Mouse (Mus musculus): ENCODE data around the gene Col13a1. TPM values are rescaled to one million over a fixed set of nuclear protein-coding genes. Genes with fewer than 3 reads are reported as not detected.
A peak's percentile ranks its signal among the peaks of the same experiment; 100 is the strongest.

The Col13a1 gene
- polyA plus RNA-seq, 1 experiment from 2014 or later = 25.7 TPM

DNA sequence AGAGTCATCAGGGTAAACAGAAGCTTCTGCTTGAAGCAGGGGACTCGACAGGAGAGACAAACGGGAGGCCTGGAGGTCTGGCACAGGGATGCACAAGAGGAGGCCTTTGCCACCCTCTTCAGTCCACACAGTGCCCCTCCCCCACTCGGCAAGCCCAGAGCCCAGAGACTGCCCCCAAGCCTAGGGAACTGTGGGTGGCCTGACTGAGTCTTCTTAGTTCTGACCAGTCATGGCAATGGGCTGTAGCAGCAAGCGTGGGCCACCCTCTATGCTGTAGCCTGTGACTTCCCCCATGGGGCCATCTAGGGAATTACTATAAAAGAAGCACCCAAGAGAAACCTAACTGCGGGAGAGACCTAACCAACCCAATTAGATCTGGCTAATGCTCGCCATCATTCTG, 1.9 kb downstream of the Col13a1 start:
- Histone ChIP-seq H3K36me3 (ENCODE audit: control insufficient read depth, insufficient read depth, low read length) (no peaks in the 10 kb centered on the region), H3K4me1 (replicated peaks; ENCODE audit: control insufficient read depth, insufficient read depth, low read length) (peaks cover 17% of the 10 kb centered on the region), H3K27me3 (ENCODE audit: control insufficient read depth, insufficient read depth, low read depth, low read length) (peaks cover 30% of the 10 kb centered on the region), H3K4me2 (ENCODE audit: low read depth, low read length) (peak overlapping the region; percentile 71), H3K27ac (ENCODE audit: low read length) (no peak overlapping the region), H3K9ac (ENCODE audit: low read length) (peak overlapping the region; percentile 58; the same call in 1 of the 2 replicates), H3K9me3 (ENCODE audit: control insufficient read depth, low read length) (no peaks in the 10 kb centered on the region), H3K4me3 (ENCODE audit: low read length) (peak overlapping the region; percentile 54)
- ATAC-seq (ENCODE audit: low read depth) = peak; percentile 81
- 7% methylated on average over 6 of the region's 6 CpGs for WGBS

DNA sequence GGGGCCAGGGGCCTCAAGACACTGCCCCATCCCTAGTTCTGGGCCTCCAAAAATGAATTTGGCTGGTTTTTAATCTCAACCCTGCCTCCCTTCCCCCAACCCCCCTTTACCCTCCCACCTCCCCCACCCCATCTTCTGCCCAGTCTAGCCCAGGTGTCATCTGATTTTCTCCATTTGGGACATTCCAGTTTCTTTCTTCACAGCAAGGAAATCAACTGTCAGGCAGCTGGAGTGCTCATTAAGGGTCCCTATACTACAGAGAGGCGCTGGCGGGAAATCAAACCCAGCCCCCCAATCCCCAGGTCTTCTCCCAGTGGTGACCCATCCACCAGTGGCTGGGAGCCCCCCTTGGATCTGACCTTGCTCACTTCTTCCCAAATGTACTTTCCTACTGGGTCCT, 4.3 kb downstream of the Col13a1 start:
- peaks cover 25% of the 10 kb centered on the region for H3K27me3 ChIP-seq (ENCODE audit: control insufficient read depth, insufficient read depth, low read depth, low read length)
- peaks cover 18% of the 10 kb centered on the region for H3K4me1 ChIP-seq (replicated peaks; ENCODE audit: control insufficient read depth, insufficient read depth, low read length)
- H3K4me2 ChIP-seq (ENCODE audit: low read depth, low read length) = peak overlapping the region; percentile 16
- no peak overlapping the region; the same call in 1 of the 2 replicates for H3K9ac ChIP-seq (ENCODE audit: low read length)
- no peak overlapping the region for H3K4me3 ChIP-seq (ENCODE audit: low read length)
- H3K9me3 ChIP-seq (ENCODE audit: control insufficient read depth, low read length) = no peaks in the 10 kb centered on the region
- H3K36me3 ChIP-seq (ENCODE audit: control insufficient read depth, insufficient read depth, low read length) = no peaks in the 10 kb centered on the region
- peak; percentile 41 for ATAC-seq (ENCODE audit: low read depth)
- H3K27ac ChIP-seq (ENCODE audit: low read length) = peak overlapping the region; percentile 76
- 41% methylated on average over 2 of the region's 2 CpGs for WGBS

DNA sequence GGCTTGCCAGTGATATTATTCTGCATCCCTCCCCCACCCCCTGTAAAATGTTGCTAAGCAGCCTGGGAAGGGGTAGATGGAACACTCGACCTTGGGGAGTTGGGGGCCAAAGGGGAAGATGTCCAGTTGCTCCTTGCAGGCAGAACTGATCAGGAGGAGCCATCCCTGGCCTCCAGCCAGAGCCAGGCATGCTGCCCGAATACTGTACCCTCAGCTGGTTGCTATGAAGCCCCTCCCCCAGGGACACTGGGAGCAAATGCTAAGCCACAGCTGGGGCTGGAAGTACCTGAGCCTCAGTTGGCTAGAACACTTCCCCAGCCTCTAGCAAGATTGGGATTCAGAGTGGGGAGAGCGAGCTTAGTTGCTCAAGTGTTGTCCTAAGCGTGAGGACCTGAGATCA, 6.9 kb downstream of the Col13a1 start:
- no peak overlapping the region for H3K4me2 ChIP-seq (ENCODE audit: low read depth, low read length)
- 14% methylated on average over 4 of the region's 4 CpGs for WGBS
- no peak for ATAC-seq (ENCODE audit: low read depth)

DNA sequence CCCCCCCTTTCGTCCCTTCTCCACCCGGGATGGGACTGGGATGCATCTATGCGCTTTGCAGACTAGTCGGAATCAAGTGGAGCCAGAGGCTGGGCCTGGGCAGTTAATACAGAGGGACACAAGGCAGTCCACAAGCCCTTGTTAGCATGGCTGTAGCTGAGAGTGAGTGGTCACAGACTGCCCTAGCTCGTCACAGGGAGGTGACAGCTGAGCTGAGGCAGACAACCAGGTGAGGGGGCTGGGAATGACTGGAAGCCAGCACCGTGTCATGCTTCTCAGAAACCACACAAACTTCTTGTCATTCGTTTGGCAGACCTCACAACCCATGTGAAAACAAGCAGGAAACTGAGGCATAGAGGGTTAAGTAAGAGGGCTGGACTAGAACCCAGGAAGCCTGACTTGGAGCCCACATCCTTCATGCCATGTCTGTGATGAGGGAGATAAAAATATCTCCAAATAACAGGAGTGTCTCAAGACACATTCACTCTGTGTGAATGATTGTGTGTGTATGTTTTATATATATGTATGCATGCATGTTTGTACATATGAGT, 10.8 kb downstream of the Col13a1 start:
- WGBS = 62% methylated on average over 7 of the region's 7 CpGs
- Histone ChIP-seq H3K9me3 (ENCODE audit: control insufficient read depth, low read length) (no peaks in the 10 kb centered on the region), H3K4me2 (ENCODE audit: low read depth, low read length) (no peak overlapping the region), H3K4me1 (replicated peaks; ENCODE audit: control insufficient read depth, insufficient read depth, low read length) (peaks cover 13% of the 10 kb centered on the region), H3K27me3 (ENCODE audit: control insufficient read depth, insufficient read depth, low read depth, low read length) (no peaks in the 10 kb centered on the region), H3K9ac (ENCODE audit: low read length) (no peak overlapping the region), H3K4me3 (ENCODE audit: low read length) (no peak overlapping the region), H3K36me3 (ENCODE audit: control insufficient read depth, insufficient read depth, low read length) (no peaks in the 10 kb centered on the region), H3K27ac (ENCODE audit: low read length) (no peak overlapping the region)
- no peak for ATAC-seq (ENCODE audit: low read depth)

More for the DNA sequence above, 6.9 kb downstream of the Col13a1 start:
- Histone ChIP-seq H3K4me3 (ENCODE audit: low read length) (no peak overlapping the region), H3K9ac (ENCODE audit: low read length) (no peak overlapping the region), H3K4me1 (replicated peaks; ENCODE audit: control insufficient read depth, insufficient read depth, low read length) (peaks cover 11% of the 10 kb centered on the region), H3K27me3 (ENCODE audit: control insufficient read depth, insufficient read depth, low read depth, low read length) (peaks cover 4% of the 10 kb centered on the region), H3K27ac (ENCODE audit: low read length) (no peak overlapping the region), H3K9me3 (ENCODE audit: control insufficient read depth, low read length) (no peaks in the 10 kb centered on the region), H3K36me3 (ENCODE audit: control insufficient read depth, insufficient read depth, low read length) (no peaks in the 10 kb centered on the region)

DNA sequence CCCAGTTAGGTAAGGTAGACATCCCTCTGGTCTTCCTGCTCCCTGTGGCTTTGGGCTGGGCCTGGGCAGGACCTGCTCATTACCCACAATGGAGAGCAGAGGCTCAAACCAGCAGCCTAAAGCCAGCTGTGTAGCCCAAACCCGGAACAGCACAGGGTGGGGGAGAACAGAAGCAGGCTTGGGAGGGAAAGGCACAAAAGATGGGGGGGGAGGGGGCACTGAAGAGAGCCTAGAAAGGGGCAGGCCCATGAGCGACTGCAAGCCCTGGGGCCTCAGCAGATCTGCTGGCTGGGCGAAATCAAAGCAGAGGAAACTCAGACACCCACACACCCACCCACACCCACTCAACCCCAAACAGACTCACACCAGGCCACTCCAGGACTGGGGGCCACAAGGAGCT, 11.7 kb downstream of the Col13a1 start:
- no peak overlapping the region for H3K9ac ChIP-seq (ENCODE audit: low read length)
- no peak overlapping the region for H3K27ac ChIP-seq (ENCODE audit: low read length)
- H3K9me3 ChIP-seq (ENCODE audit: control insufficient read depth, low read length) = no peaks in the 10 kb centered on the region
- no peak for ATAC-seq (ENCODE audit: low read depth)
- H3K27me3 ChIP-seq (ENCODE audit: control insufficient read depth, insufficient read depth, low read depth, low read length) = no peaks in the 10 kb centered on the region
- WGBS = 63% methylated on average over 3 of the region's 3 CpGs
- no peaks in the 10 kb centered on the region for H3K36me3 ChIP-seq (ENCODE audit: control insufficient read depth, insufficient read depth, low read length)
- peaks cover 12% of the 10 kb centered on the region for H3K4me1 ChIP-seq (replicated peaks; ENCODE audit: control insufficient read depth, insufficient read depth, low read length)
- H3K4me2 ChIP-seq (ENCODE audit: low read depth, low read length) = no peak overlapping the region
- H3K4me3 ChIP-seq (ENCODE audit: low read length) = no peak overlapping the region

DNA sequence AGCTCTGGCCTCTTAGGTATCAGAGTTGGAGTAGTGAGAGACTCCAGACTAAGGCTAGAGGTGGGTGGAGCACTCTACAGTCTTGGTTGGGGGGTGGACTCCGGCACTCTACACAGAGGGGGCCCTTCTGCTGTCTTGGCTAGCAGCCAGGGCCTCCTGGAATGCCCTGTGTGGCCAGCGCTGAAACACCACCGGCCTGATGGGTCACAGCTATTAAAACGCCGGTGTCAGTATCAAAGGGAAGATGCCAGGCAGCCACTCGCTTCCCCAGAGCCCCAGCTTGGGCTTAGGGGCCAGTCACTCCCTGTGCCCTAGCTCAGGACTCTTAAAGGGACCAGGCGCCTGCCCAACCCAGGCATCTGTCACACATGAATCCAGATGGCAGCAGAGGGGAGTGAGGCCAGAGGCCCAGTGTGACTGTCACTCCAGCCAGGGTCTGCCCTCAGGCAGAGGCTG, 13.5 kb downstream of the Col13a1 start:
- Histone ChIP-seq H3K36me3 (ENCODE audit: control insufficient read depth, insufficient read depth, low read length) (no peaks in the 10 kb centered on the region), H3K4me1 (replicated peaks; ENCODE audit: control insufficient read depth, insufficient read depth, low read length) (peaks cover 9% of the 10 kb centered on the region), H3K4me2 (ENCODE audit: low read depth, low read length) (no peak overlapping the region), H3K9me3 (ENCODE audit: control insufficient read depth, low read length) (no peaks in the 10 kb centered on the region), H3K27me3 (ENCODE audit: control insufficient read depth, insufficient read depth, low read depth, low read length) (no peaks in the 10 kb centered on the region), H3K4me3 (ENCODE audit: low read length) (no peak overlapping the region), H3K27ac (ENCODE audit: low read length) (no peak overlapping the region), H3K9ac (ENCODE audit: low read length) (no peak overlapping the region)
- WGBS = 14% methylated on average over 7 of the region's 7 CpGs
- ATAC-seq (ENCODE audit: low read depth) = peak; percentile 72; the same call in 1 of the 2 replicates

DNA sequence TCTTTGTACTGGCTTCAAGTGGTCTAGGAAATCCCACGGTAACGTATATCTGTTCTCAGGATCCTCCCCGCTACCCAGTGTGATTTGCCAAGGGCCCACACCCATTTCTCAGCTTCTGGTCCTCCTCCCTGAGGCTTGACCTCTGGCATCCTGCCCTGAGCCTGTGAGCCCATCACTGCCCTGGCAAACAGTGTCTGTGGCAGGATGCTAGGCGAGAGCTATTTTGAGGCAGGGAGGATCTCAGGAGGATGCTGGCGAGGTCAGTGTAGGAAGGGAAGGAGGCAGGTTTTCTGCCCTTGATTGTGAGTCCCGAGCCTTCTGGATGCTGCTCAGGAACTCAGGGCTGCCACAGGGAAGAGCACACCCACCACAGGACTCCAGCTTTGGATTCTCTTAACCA, 22.2 kb downstream of the Col13a1 start:
- no peaks in the 10 kb centered on the region for H3K4me1 ChIP-seq (replicated peaks; ENCODE audit: control insufficient read depth, insufficient read depth, low read length)
- no peaks in the 10 kb centered on the region for H3K27me3 ChIP-seq (ENCODE audit: control insufficient read depth, insufficient read depth, low read depth, low read length)
- H3K9ac ChIP-seq (ENCODE audit: low read length) = no peak overlapping the region
- H3K27ac ChIP-seq (ENCODE audit: low read length) = no peak overlapping the region
- ATAC-seq (ENCODE audit: low read depth) = peak; percentile 69
- no peak overlapping the region for H3K4me2 ChIP-seq (ENCODE audit: low read depth, low read length)
- no peak overlapping the region for H3K4me3 ChIP-seq (ENCODE audit: low read length)
- H3K36me3 ChIP-seq (ENCODE audit: control insufficient read depth, insufficient read depth, low read length) = no peaks in the 10 kb centered on the region
- 59% methylated on average over 6 of the region's 6 CpGs for WGBS
- H3K9me3 ChIP-seq (ENCODE audit: control insufficient read depth, low read length) = no peaks in the 10 kb centered on the region

DNA sequence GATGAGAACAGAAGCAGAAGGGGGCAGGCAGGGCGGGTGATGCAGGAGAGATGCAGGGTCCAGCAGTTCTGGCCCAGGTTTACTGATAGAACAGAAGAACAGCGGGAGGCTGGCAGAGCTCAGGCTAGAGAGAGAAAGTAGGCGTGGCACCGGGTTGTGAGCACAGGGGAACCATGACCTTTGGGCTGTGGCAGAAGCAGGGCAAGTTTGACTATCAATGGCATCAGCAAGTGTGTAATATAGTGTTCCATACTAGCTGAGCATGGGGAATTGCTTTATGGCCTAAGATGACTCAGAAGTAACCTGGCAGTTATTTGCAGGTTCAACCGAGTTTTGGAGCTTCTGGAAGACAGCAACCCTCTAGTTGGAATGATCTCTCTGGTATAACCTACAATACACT, 25.0 kb downstream of the Col13a1 start:
- Histone ChIP-seq H3K9ac (ENCODE audit: low read length) (no peak overlapping the region), H3K4me3 (ENCODE audit: low read length) (no peak overlapping the region), H3K27me3 (ENCODE audit: control insufficient read depth, insufficient read depth, low read depth, low read length) (no peaks in the 10 kb centered on the region), H3K4me2 (ENCODE audit: low read depth, low read length) (no peak overlapping the region), H3K27ac (ENCODE audit: low read length) (no peak overlapping the region), H3K36me3 (ENCODE audit: control insufficient read depth, insufficient read depth, low read length) (no peaks in the 10 kb centered on the region), H3K9me3 (ENCODE audit: control insufficient read depth, low read length) (no peaks in the 10 kb centered on the region), H3K4me1 (replicated peaks; ENCODE audit: control insufficient read depth, insufficient read depth, low read length) (no peaks in the 10 kb centered on the region)
- 72% methylated on average over 5 of the region's 5 CpGs for WGBS
- no peak for ATAC-seq (ENCODE audit: low read depth)

DNA sequence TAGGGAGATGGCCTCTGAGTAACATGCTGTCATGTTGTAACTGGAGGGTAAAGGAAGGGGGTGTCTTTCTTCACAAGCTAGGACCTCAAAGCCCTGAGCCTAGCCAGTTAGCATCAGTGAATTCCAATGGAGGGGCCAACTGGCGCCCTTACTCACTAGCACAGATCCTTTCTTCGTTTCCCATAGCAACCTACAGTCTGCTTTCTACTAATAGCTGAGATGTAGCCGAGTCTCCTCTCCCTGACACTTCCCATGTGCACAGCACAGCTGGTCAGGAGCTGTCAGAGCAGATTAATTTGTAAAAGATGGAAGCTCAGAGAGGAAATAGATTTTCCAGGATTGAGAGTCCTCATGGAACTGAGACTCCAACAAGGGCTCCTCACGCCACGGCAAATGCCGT, 29.4 kb downstream of the Col13a1 start:
- Histone ChIP-seq H3K9me3 (ENCODE audit: control insufficient read depth, low read length) (no peaks in the 10 kb centered on the region), H3K9ac (ENCODE audit: low read length) (no peak overlapping the region), H3K4me1 (replicated peaks; ENCODE audit: control insufficient read depth, insufficient read depth, low read length) (no peaks in the 10 kb centered on the region), H3K4me3 (ENCODE audit: low read length) (no peak overlapping the region), H3K4me2 (ENCODE audit: low read depth, low read length) (no peak overlapping the region), H3K27me3 (ENCODE audit: control insufficient read depth, insufficient read depth, low read depth, low read length) (no peaks in the 10 kb centered on the region), H3K27ac (ENCODE audit: low read length) (no peak overlapping the region), H3K36me3 (ENCODE audit: control insufficient read depth, insufficient read depth, low read length) (no peaks in the 10 kb centered on the region)
- 68% methylated on average over 6 of the region's 6 CpGs for WGBS
- no peak for ATAC-seq (ENCODE audit: low read depth)

DNA sequence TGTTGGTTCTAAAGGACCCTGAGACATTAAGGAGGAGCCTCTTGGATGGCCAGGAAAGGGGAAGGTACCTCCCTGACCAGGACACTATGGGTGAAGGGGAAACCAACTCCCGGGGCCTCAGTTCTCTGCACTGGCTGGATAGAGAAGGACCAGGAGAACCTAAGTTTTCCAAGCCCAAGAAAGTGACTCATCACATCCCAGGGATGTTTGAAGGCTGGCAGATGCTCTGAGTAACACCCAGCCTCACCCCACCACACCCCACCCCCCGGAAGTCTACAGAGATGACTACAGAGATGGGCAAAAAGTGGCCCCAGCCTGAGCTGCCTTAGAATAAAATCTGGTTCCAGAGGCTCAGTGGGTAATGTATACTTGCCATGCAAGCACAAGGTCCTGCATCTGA, 34.5 kb downstream of the Col13a1 start:
- no peaks in the 10 kb centered on the region for H3K27me3 ChIP-seq (ENCODE audit: control insufficient read depth, insufficient read depth, low read depth, low read length)
- no peak for ATAC-seq (ENCODE audit: low read depth)
- H3K4me1 ChIP-seq (replicated peaks; ENCODE audit: control insufficient read depth, insufficient read depth, low read length) = peaks cover 10% of the 10 kb centered on the region
- no peaks in the 10 kb centered on the region for H3K36me3 ChIP-seq (ENCODE audit: control insufficient read depth, insufficient read depth, low read length)
- H3K4me2 ChIP-seq (ENCODE audit: low read depth, low read length) = no peak overlapping the region
- H3K27ac ChIP-seq (ENCODE audit: low read length) = no peak overlapping the region
- H3K9ac ChIP-seq (ENCODE audit: low read length) = no peak overlapping the region
- 78% methylated on average over 2 of the region's 2 CpGs for WGBS
- no peak overlapping the region for H3K4me3 ChIP-seq (ENCODE audit: low read length)
- H3K9me3 ChIP-seq (ENCODE audit: control insufficient read depth, low read length) = no peaks in the 10 kb centered on the region

All from lung, embryonic 16.5 days (tissue).